Mouse (Mus musculus) v-Abl transformed pro-B cells (cell line): ENCODE measurements around the gene Klf13.

Experiments
- in situ Hi-C, 2 experiments: fragments of 400-800 bp; cut with MboI; formaldehyde crosslinking; loops; one replicate each; pipeline ENCODE4 v1.15.1; 2025; ENCODE audit not compliant: unreplicated experiment in 2 of 2

Gene Klf13

GRCm38 (mm10) chr7:63950931-63951607, 12.4 kb upstream of the Klf13 start:
- in situ Hi-C loops: no loop called here

DNA sequence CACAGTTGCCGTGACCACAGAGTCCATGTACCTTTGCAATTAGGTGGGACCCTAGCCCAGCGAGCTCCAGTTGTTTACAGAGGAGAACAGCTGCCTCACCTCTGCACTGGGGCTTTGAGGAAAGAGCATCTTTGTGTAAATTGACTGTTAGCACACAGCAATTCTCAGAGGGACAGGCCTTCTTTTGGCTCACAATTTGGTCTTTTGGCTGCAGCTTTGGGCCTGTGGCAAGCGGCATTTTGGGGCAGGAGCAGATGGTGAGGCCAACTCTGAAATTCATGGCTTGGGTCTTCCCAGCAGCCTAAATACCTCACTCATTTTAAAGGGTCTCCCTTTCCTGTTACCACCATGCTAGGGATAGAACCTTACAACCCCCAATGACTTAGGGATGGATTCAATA, 10.5 kb upstream of the Klf13 start:
- in situ Hi-C loops: loop anchor here (10.0 kb wide), 3 partner anchors 194 to 376 kb away; no protein-coding TSS in a partner anchor

DNA sequence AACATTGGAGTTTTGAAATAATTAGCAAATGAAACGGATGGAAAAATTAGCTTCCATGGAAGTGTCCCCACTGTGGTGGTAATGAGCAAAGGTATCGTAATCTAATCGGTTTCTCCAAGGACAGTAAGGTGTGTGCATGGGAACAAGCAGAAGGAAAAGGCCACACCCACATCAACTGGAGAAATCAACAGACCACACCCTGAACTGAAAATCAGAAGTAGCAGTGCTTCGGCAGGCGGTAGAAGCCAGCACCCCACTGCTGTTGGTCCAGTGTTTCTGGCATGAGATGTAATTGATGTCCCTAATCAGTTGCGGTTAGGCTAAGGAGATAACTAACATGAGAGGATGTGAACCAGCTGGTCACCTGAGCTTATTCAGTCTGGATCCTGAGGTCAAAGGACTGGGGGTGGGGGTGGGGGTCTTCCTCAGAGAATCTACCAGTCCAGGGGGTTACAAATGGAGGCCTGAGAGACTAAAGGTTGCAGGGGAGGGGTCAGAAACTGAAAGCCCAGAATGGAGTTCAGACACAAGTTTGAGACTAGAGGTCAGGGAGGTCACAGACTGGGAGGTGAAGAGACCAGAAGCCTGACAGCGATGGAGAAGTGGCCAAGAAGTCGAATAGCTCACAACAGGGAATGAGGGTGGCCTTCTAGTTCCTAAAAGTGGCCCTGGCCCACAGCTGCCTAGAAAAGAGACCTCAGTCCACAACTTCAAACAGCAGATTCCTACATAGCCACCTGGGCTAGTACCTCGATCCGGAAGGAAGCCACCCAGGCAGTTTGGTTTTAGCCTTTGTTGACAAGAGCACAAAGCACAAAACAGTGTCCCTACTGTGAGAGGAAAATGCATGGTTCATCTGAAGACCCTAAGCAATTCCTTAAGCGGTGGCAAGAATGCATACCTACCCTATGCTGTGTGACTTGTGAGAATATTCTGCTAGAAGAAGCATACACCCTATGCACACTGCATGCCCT, 9.1 kb upstream of the Klf13 start:
- in situ Hi-C loops: loop anchor here (10.0 kb wide), 3 partner anchors 193 to 377 kb away; no protein-coding TSS in a partner anchor

DNA sequence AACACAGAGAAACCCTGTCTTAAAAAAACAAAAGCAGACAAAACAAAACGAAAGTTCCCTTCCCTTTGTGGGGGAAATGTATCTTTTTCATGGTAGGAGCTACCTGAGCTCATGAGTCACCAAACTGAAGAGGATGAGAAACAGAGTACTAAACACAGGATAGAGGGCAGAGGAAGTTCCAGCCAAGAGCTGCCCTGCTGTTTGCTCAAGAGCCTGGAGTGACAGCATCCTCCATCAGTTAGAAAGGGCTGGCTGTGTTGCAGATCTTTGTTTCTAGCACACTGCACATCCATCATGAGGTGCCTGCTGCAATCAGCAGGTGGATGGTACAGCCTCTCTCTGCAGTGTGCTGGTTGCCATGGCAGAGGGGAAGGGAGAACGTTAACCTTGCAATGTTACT, 5.2 kb upstream of the Klf13 start:
- in situ Hi-C loops: loop anchor here (5.0 to 10.0 kb wide), 9 partner anchors 38 to 381 kb away; no protein-coding TSS in a partner anchor

- in situ Hi-C loops: loop anchor here (5.0 to 10.0 kb wide), 9 partner anchors 41 to 383 kb away; no protein-coding TSS in a partner anchor
Measured at GRCm38 (mm10) chr7:63941501-63941900, 2.8 kb upstream of the Klf13 start.

DNA sequence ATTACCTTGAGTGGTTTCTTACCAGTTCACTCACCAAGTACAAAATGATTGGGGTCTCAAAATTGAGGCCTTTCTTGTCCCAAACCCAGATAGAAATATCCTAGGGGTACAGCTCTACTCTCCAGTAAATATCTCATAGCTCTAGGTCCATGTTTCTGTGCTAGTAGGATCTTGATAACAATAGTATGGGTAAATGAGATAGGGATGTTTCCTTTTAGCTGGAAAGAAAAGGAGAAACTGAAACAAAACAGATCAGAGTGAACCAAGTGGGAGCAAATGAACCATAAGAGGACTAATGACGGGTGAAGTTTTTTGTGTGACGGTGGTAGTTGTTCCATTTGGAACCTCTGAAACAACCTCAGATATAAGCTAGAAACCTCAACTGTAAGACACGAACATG, 2.3 kb upstream of the Klf13 start:
- in situ Hi-C loops: loop anchor here (5.0 to 10.0 kb wide), 9 partner anchors 41 to 384 kb away; no protein-coding TSS in a partner anchor

DNA sequence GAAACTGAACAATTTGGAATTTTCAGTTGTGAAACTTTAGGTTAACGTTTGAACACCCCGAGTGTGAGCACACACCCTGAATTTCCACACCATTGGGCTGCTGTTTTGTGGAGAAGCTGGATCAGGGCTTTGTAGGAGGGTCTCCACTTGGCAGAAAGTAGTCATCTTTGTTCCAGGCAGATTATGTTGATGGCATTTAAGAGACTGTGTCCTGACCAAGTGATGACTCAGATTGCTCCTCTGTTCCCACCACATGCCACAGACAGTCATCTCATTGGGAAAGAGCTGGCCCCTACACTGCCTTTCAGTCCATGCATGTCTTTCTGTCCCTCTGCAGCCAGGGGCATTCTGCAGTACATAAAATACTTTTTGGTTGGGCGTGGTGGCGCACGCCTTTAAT, 1.6 kb upstream of the Klf13 start:
- in situ Hi-C loops: loop anchor here (5.0 to 10.0 kb wide), 9 partner anchors 42 to 384 kb away; no protein-coding TSS in a partner anchor

GRCm38 (mm10) chr7:63939397-63939951, 759 bp upstream of the Klf13 start:
- in situ Hi-C loops: loop anchor here in 1 of 2 experiments (5.0 kb wide), 1 partner anchor 82 kb away; no protein-coding TSS in a partner anchor

GRCm38 (mm10) chr7:63938066-63938913, 425 bp downstream of the Klf13 start:
- in situ Hi-C loops: loop anchor here in 1 of 2 experiments (5.0 kb wide), 1 partner anchor 81 kb away; no protein-coding TSS in a partner anchor

DNA sequence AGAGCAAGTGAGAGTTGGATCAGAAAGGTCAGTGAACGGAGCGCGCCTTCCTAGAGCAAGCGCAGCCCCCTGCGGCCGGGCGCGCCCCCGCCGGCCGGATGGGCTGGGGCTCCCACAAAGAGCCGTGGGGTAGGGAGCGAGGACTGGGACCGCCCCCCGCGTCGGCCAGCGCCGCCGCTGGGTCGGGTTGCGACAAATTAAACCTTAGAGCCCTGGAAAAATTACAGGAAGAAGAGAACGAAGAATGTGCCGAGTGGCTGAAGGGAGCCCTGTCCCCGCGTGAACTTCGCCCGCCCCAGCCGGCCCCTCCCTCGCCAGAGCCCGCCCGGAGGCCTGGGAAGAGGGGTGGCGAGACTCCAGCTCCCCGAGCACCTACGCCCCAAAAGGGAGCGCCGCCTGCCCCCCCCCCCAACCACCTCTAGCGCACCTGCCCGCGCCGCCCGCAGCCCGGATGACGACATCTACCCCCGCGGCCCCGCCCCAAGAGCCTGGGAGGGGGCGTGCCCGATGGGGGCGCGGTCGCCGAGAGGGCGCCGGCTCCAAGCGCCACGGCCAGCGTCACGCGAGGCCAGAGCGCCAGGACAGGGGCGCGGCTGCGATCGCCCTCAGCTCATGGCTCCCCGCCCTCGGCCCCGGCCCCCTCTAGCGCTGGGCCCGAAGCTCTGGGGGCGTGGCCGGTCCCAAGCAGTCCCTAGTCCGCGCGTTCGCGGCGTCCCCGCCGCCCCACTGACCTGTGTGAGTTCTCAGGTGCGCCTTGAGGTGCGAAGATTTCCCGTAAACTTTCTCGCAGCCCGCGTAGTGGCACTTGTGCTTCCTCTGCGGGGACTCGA, 1.3 kb downstream of the Klf13 start:
- in situ Hi-C loops: loop anchor here in 1 of 2 experiments (5.0 kb wide), 1 partner anchor 80 kb away; no protein-coding TSS in a partner anchor

DNA sequence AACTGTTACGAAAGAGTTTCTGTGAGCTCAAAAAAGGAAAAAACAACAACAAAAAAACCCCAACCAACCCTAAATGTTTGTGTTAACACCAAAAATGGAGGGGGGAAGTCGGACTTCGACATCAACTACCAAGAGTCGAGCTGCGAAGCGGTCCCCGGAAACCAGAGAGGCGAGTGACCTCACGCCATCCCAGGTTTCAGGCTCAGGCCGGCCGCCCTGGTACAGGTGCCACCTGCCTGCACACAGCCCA, 1.8 kb downstream of the Klf13 start:
- in situ Hi-C loops: loop anchor here in 1 of 2 experiments (5.0 kb wide), 1 partner anchor 80 kb away; no protein-coding TSS in a partner anchor

GRCm38 (mm10) chr7:63936188-63936985, 2.3 kb downstream of the Klf13 start:
- in situ Hi-C loops: loop anchor here in 1 of 2 experiments (5.0 kb wide), 1 partner anchor 79 kb away; no protein-coding TSS in a partner anchor

- in situ Hi-C loops: loop anchor here in 1 of 2 experiments (5.0 kb wide), 1 partner anchor 78 kb away; no protein-coding TSS in a partner anchor
Measured at GRCm38 (mm10) chr7:63935809-63936187, 2.9 kb downstream of the Klf13 start.

- in situ Hi-C loops: no loop called here
Measured at GRCm38 (mm10) chr7:63934530-63934929, 4.2 kb downstream of the Klf13 start.

GRCm38 (mm10) chr7:63933905-63934304, 4.8 kb downstream of the Klf13 start:
- in situ Hi-C loops: no loop called here

- in situ Hi-C loops: no loop called here
Measured at GRCm38 (mm10) chr7:63932461-63932860, 6.3 kb downstream of the Klf13 start.

GRCm38 (mm10) chr7:63930766-63931165, 7.9 kb downstream of the Klf13 start:
- in situ Hi-C loops: no loop called here

GRCm38 (mm10) chr7:63930132-63930531, 8.6 kb downstream of the Klf13 start:
- in situ Hi-C loops: no loop called here
